Mouse (Mus musculus) intestine, embryonic 15.5 days (tissue): ENCODE measurements at regions not wholly inside any gene's neighbourhood (a gene's known extent, or its start where the extent isn't known, plus 50 kb on each side); places are given as distances from the start of the nearest gene placed in this dataset.

Experiments
- ATAC-seq: fragments of 200-750 bp; cut with Nextera tagmentation; 2 replicates; pipeline ENCODE4 v1.8.0; 2017; ENCODE audit warnings: moderate TSS enrichment, moderate library complexity
- H3K27ac ChIP-seq: fragments of 300-500 bp; sonication (generic); 2 replicates; pipeline ENCODE4 v1.5.1; 2015; ENCODE audit warnings: mild to moderate bottlenecking, inconsistent platforms
- H3K27me3 ChIP-seq: fragments of 300-500 bp; sonication (generic); replicated peaks from 2 replicates; pipeline ENCODE4 v1.6.1; 2015; ENCODE audit warnings: inconsistent platforms
- H3K36me3 ChIP-seq: fragments of 300-500 bp; sonication (generic); 2 replicates; pipeline ENCODE4 v1.6.1; 2015; ENCODE audit warnings: inconsistent platforms
- H3K4me1 ChIP-seq: fragments of 300-500 bp; sonication (generic); replicated peaks from 2 replicates; pipeline ENCODE4 v1.6.1; 2015; ENCODE audit warnings: inconsistent platforms
- H3K4me2 ChIP-seq: fragments of 300-500 bp; sonication (generic); replicated peaks from 2 replicates; pipeline ENCODE4 v1.6.1; 2015; ENCODE audit warnings: mild to moderate bottlenecking, inconsistent platforms
- H3K4me3 ChIP-seq: fragments of 300-500 bp; sonication (generic); replicated peaks from 2 replicates; pipeline ENCODE4 v1.5.1; 2015; ENCODE audit warnings: inconsistent platforms
- H3K9ac ChIP-seq: fragments of 300-500 bp; sonication (generic); 2 replicates; pipeline ENCODE4 v1.6.1; 2015; ENCODE audit warnings: inconsistent platforms
- H3K9me3 ChIP-seq: fragments of 300-500 bp; sonication (generic); 2 replicates; pipeline ENCODE4 v1.6.1; 2016; ENCODE audit warnings: inconsistent platforms
- WGBS: fragments of 180-500 bp; shearing (Covaris S2); methylation state at CpG from one replicate; pipeline ENCODE4 v1.1.7; 2015; 5-methylcytosine and 5-hydroxymethylcytosine counted together

DNA sequence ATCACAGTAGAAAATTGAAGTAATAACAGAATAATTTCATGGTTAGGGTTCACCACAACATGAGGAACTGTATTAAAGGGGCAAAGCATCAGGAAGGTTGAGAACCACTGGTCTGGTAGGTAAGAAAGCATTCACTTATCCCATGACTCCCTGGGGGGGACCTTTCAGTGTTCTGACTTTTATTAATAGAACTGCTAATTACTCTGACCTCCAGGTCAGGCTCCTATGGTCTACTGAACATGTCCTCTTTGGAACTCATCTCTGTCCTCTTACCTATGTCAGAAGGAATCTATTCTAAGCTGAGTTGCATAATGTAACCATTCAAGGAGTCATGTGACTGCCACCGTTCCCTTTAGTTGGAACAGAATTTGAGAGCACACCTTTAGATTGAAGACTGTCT is 65.3 kb upstream of the Igfbp5 start:
- H3K4me1 ChIP-seq = peaks cover 5% of the 10 kb centered on the region
- no peak for ATAC-seq
- no peak overlapping the region for H3K9ac ChIP-seq
- no peaks in the 10 kb centered on the region for H3K27me3 ChIP-seq
- WGBS = 94% methylated on average over 1 of the region's 1 CpGs
- no peaks in the 10 kb centered on the region for H3K9me3 ChIP-seq
- H3K27ac ChIP-seq = no peak overlapping the region
- no peaks in the 10 kb centered on the region for H3K36me3 ChIP-seq
- no peak overlapping the region for H3K4me2 ChIP-seq
- no peak overlapping the region for H3K4me3 ChIP-seq

DNA sequence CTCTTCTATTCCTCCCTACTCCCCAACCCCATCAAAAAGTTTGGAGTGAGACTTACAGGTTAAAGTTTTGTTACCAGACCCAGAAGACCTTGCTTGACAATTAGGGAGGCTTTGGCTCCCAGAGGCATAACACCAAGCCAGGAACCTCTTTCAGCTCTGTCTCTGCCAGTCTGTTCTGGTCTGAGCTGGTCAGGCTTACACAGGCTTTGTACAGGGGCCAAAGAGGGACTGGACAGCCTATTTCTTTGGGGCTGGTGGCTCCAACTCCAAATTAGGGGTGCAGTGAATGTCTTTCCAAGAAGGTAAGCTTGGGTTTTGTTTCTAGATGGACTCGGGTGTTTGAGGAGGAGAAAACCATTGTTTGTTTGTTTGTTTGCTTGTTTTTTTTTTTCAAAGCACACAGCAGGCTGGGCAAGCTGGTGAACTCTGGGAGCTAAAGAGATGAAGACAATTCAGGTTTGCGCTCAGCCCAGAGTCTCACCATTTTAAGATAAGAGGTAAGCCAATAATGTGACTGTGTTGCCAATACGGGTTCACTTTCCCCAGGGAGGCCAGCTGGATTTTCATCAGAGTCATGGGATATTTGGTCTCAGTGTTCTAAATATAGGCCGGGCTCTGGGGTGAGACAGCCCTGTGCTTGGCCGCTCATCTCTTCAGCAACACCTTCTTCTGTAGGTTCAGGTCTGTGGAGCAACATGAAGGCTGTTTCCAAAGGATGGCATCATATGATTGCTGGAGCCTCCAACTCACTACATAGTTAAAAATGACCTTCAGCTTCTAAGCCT is 62.2 kb upstream of the Igfbp5 start:
- no peaks in the 10 kb centered on the region for H3K9me3 ChIP-seq
- no peak overlapping the region for H3K4me3 ChIP-seq
- WGBS = 85% methylated on average over 5 of the region's 5 CpGs
- ATAC-seq = no peak
- H3K27me3 ChIP-seq = no peaks in the 10 kb centered on the region
- no peaks in the 10 kb centered on the region for H3K36me3 ChIP-seq
- no peak overlapping the region for H3K9ac ChIP-seq
- no peak overlapping the region for H3K27ac ChIP-seq
- H3K4me2 ChIP-seq = no peak overlapping the region
- no peaks in the 10 kb centered on the region for H3K4me1 ChIP-seq

GRCm38 (mm10) chr1:72936231-72936630 is 61.5 kb upstream of the Igfbp5 start:
- 47% methylated on average over 5 of the region's 5 CpGs for WGBS
- no peak overlapping the region for H3K4me3 ChIP-seq
- H3K9ac ChIP-seq = no peak overlapping the region
- H3K27me3 ChIP-seq = no peaks in the 10 kb centered on the region
- H3K36me3 ChIP-seq = no peaks in the 10 kb centered on the region
- H3K4me1 ChIP-seq = no peaks in the 10 kb centered on the region
- H3K27ac ChIP-seq = no peak overlapping the region
- H3K4me2 ChIP-seq = no peak overlapping the region
- no peak for ATAC-seq
- H3K9me3 ChIP-seq = no peaks in the 10 kb centered on the region

DNA sequence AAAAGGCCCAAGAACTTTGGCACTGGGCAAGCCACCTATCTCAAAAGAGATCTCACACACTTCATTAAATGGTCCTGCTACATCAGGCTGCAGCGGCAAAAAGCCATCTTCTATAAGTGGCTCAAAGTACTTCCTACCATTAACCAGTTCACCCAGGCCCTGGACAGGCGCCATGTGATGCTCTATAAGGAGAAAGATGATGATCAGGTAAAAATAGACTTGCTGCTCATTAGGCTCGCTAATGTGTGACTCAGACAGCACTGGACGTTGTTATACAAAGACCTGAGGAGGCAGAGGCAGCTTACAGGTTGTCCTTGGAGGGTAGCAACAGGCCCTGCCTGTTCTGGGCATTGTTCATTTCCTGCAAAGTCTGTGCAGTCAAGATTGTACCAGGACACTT is 60.4 kb upstream of the Igfbp5 start:
- no peaks in the 10 kb centered on the region for H3K27me3 ChIP-seq
- H3K36me3 ChIP-seq = no peaks in the 10 kb centered on the region
- H3K9ac ChIP-seq = no peak overlapping the region
- 79% methylated on average over 4 of the region's 4 CpGs for WGBS
- no peaks in the 10 kb centered on the region for H3K9me3 ChIP-seq
- no peak overlapping the region for H3K4me3 ChIP-seq
- H3K4me1 ChIP-seq = no peaks in the 10 kb centered on the region
- H3K27ac ChIP-seq = no peak overlapping the region
- H3K4me2 ChIP-seq = no peak overlapping the region
- no peak for ATAC-seq

GRCm38 (mm10) chr1:72929774-72930173 is 55.1 kb upstream of the Igfbp5 start:
- H3K4me1 ChIP-seq = no peaks in the 10 kb centered on the region
- no peak overlapping the region for H3K4me3 ChIP-seq
- 59% methylated on average over 4 of the region's 4 CpGs for WGBS
- peak; percentile 59; the same call in 1 of the 2 replicates for ATAC-seq
- H3K9ac ChIP-seq = no peak overlapping the region
- no peak overlapping the region for H3K27ac ChIP-seq
- no peaks in the 10 kb centered on the region for H3K9me3 ChIP-seq
- H3K4me2 ChIP-seq = no peak overlapping the region
- no peaks in the 10 kb centered on the region for H3K36me3 ChIP-seq
- no peaks in the 10 kb centered on the region for H3K27me3 ChIP-seq
